Comparison of ENCODE assay signal across 9 mouse cellular contexts in the genomic region with DNA sequence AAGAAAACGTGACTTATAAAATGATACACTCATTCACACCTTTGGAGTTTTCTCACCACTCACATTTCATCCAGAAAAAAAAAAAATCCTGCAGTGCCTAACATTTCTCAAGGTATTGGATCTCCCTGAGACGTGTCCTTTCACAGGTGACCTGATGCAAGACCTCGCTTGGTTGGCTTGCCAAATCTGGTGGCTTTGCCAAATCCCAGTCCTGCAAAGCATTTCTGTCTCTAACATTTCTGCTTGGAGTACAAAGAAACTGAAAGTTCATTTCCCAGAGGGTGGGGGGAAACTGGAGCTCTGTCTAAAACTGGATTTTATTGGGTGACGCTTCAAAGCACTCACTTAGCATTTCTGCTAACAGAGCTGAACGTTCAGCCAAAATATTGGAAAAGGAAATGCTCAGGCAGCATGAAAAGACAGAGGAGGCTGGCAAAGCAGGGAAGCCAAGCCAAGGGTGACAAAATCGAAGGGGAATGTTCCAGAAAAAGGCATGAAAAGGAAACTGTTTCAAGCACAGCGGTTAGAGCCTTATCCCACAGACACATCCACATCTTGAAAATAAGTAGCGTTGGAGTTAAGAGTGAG.
DNase-seq lines count a peak whose midpoint lies in the region; TF ChIP-seq lines count a peak whose summit lies in the region.
"Had no signal": no experiment of that assay in that cellular context is flagged by ENCODE, and none has a peak within 500 bp of the region (broad histone marks: within the 10 kb centered on the region; RNA-seq: fewer than 3 reads in every experiment).

No protein-coding gene starts in this region.

- no peak for TF ChIP-seq POLR2A in kidney, adult 2 months (IDR thresholded peaks at IDR 0.05; ENCODE audit: low read depth, low read length)

- intact Hi-C loops in heart, postnatal 36 days (cut with DNase I): no loop called here

- no peaks in the 10 kb centered on the region for H3K27me3 ChIP-seq in kidney, adult 2 months (replicated peaks; ENCODE audit: control insufficient read depth, insufficient read depth, low read length)
- H3K27me3 ChIP-seq: liver, embryonic 12.5 days; neural tube, embryonic 15.5 days had no signal

- DNase-seq in kidney, adult 2 months: peak; percentile 12
- no peak for DNase-seq in kidney, adult 8-10 months
- DNase-seq in adrenal gland, postnatal 10 days: peak; percentile 42
- peak; percentile 66 for DNase-seq in brain, adult 2 months (ENCODE audit: low read depth, low spot score)
- peak; percentile 13 to 56 for DNase-seq in layer of hippocampus, adult 18-20 months (ENCODE audit: low spot score in 2 of 2)
- DNase-seq in c-Kit-positive CD71-positive TER-119-positive erythroid progenitor cells, embryonic 14.5 days (ENCODE audit: low spot score): no peak
- no peak for DNase-seq in heart, postnatal 36 days

- no peak for TF ChIP-seq CTCF in kidney, adult 2 months (conservative IDR thresholded peaks at IDR 0.05; ENCODE audit: insufficient read depth, insufficient read length, low read depth, low read length)

- H3K4me1 ChIP-seq in kidney, adult 2 months (ENCODE audit: control insufficient read depth, insufficient read depth, low read length): no peaks in the 10 kb centered on the region
- H3K4me1 ChIP-seq: liver, embryonic 12.5 days; neural tube, embryonic 15.5 days had no signal

- H3K4me3 ChIP-seq in kidney, adult 2 months (ENCODE audit: insufficient read depth, low read depth, low read length): no peak overlapping the region
- H3K4me3 ChIP-seq: liver, embryonic 12.5 days; neural tube, embryonic 15.5 days had no signal

- no peak overlapping the region for H3K27ac ChIP-seq in kidney, adult 2 months (ENCODE audit: insufficient read depth, low read depth, low read length)
- H3K27ac ChIP-seq: liver, embryonic 12.5 days; neural tube, embryonic 15.5 days had no signal

- 31% methylated on average over 8 of the region's 8 CpGs for WGBS in kidney, adult 2 months

- H3K36me3 ChIP-seq in kidney, adult 2 months (ENCODE audit: control insufficient read depth, insufficient read depth, low read length): no peaks in the 10 kb centered on the region
- H3K36me3 ChIP-seq: liver, embryonic 12.5 days; neural tube, embryonic 15.5 days had no signal

Comparison
In these comparisons a context has a peak if more than half of its experiments do, and no peak if none do; other contexts are left out.
1. DNase-seq: peak in kidney, adult 2 months (single experiment), adrenal gland, postnatal 10 days (single experiment), brain, adult 2 months (single experiment) and layer of hippocampus, adult 18-20 months (2 of 2); none in kidney, adult 8-10 months (0 of 2), c-Kit-positive CD71-positive TER-119-positive erythroid progenitor cells, embryonic 14.5 days (single experiment) and heart, postnatal 36 days (0 of 2).